Mouse (Mus musculus) midbrain, embryonic 10.5 days (tissue): ENCODE measurements around the gene E130308A19Rik. TPM values are rescaled to one million over a fixed set of nuclear protein-coding genes. Genes with fewer than 3 reads are reported as not detected.

Experiments
- DNase-seq: peaks from one replicate; pipeline ENCODE4 v3.0.0-alpha.2; 2017; ENCODE audit warnings: low spot score
- H3K27ac ChIP-seq: fragments of 300-500 bp; sonication (generic); replicated peaks from 2 replicates; pipeline ENCODE4 v1.5.1; 2016; ENCODE audit warnings: mild to moderate bottlenecking
- H3K27me3 ChIP-seq: fragments of 300-500 bp; sonication (generic); 2 replicates; pipeline ENCODE4 v1.6.1; 2016; ENCODE audit warnings: low read depth, mild to moderate bottlenecking; ENCODE audit not compliant: poor library complexity, severe bottlenecking
- H3K36me3 ChIP-seq: fragments of 300-500 bp; sonication (generic); 2 replicates; pipeline ENCODE4 v1.6.1; 2016; ENCODE audit warnings: mild to moderate bottlenecking, moderate library complexity
- H3K4me1 ChIP-seq: fragments of 300-500 bp; sonication (generic); 2 replicates; pipeline ENCODE4 v1.6.1; 2016
- H3K4me3 ChIP-seq: fragments of 300-500 bp; sonication (generic); 2 replicates; pipeline ENCODE4 v1.5.1; 2016; ENCODE audit warnings: mild to moderate bottlenecking, moderate library complexity
- H3K9me3 ChIP-seq: fragments of 300-500 bp; sonication (generic); replicated peaks from 2 replicates; pipeline ENCODE4 v1.6.1; 2016; ENCODE audit warnings: mild to moderate bottlenecking
- WGBS: fragments of 180-500 bp; shearing (Covaris S2); methylation state at CpG from one replicate; pipeline ENCODE4 v1.1.7; 2016; 5-methylcytosine and 5-hydroxymethylcytosine counted together
- polyA plus RNA-seq: library from polyadenylated mRNA; unstranded; fragments of >200 nt; fragmentation: Nextera tagmentation; extraction: Ambion mirVana; gene quantifications from 2 replicates; pipeline ENCODE4 v1.2.1, GENCODE M21; 2016

E130308A19Rik gene
- polyA plus RNA-seq, 1 experiment from 2014 or later: 51.3 TPM

DNA sequence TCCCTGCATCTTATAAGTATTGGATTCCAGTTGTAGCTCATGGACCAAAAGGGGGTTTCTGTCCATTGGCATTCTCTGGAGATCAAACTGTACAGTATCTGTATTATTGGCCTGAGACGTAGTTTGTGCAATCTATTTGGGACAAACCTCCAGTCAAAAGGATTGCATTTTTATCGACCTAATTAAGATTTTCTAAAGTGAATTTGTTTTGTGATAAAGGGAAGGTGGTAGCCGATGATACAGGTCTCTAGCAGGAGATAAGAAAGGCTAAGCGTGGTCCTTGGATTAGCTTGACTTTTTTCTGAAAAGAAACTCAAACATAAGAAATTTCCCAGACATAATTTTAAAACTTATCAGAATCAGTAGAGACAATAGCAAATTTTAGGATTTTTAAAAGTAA, 99.6 kb downstream of the E130308A19Rik start:
- H3K36me3 ChIP-seq: peaks cover 3% of the 10 kb centered on the region
- no peak overlapping the region for H3K4me3 ChIP-seq
- peaks cover 12% of the 10 kb centered on the region for H3K4me1 ChIP-seq
- WGBS: 88% methylated on average over 4 of the region's 4 CpGs
- H3K27me3 ChIP-seq: no peaks in the 10 kb centered on the region
- no peak overlapping the region for H3K27ac ChIP-seq
- no peaks in the 10 kb centered on the region for H3K9me3 ChIP-seq
- DNase-seq: no peak

GRCm38 (mm10) chr4:59726501-59726900, 100.5 kb downstream of the E130308A19Rik start:
- Histone ChIP-seq H3K4me1 (peaks cover 12% of the 10 kb centered on the region), H3K4me3 (no peak overlapping the region), H3K9me3 (no peaks in the 10 kb centered on the region), H3K36me3 (no peaks in the 10 kb centered on the region), H3K27ac (no peak overlapping the region), H3K27me3 (no peaks in the 10 kb centered on the region)
- no peak for DNase-seq
- WGBS: 95% methylated on average over 12 of the region's 12 CpGs

GRCm38 (mm10) chr4:59727187-59727877, 101.3 kb downstream of the E130308A19Rik start:
- no peak for DNase-seq
- 59% methylated on average over 5 of the region's 5 CpGs for WGBS
- Histone ChIP-seq H3K27me3 (no peaks in the 10 kb centered on the region), H3K9me3 (no peaks in the 10 kb centered on the region), H3K4me1 (peaks cover 12% of the 10 kb centered on the region), H3K36me3 (no peaks in the 10 kb centered on the region), H3K4me3 (no peak overlapping the region), H3K27ac (no peak overlapping the region)

DNA sequence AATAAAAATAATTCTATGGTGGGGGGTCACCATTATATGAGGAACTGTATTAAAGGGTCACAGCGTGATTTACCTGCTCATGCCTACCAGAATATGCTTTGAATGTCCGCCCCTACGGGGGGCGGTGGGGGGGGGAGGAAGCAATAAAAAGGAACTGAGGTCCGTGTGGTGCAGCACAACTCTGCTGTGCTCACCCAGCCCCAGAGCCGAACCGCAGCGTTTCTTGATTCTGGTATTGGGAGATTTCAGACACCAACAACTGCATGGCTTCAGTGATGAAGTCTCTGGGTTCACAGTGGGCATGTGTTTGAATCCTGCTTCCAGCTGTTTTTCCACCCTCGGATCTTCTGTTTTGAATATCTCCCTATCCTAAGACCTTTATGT, 101.9 kb downstream of the E130308A19Rik start:
- DNase-seq: no peak
- 80% methylated on average over 9 of the region's 9 CpGs for WGBS
- no peak overlapping the region for H3K27ac ChIP-seq
- peaks cover 12% of the 10 kb centered on the region for H3K4me1 ChIP-seq
- no peaks in the 10 kb centered on the region for H3K27me3 ChIP-seq
- H3K4me3 ChIP-seq: no peak overlapping the region
- no peaks in the 10 kb centered on the region for H3K36me3 ChIP-seq
- no peaks in the 10 kb centered on the region for H3K9me3 ChIP-seq

- DNase-seq: no peak
- H3K9me3 ChIP-seq: no peaks in the 10 kb centered on the region
- no peaks in the 10 kb centered on the region for H3K36me3 ChIP-seq
- no peaks in the 10 kb centered on the region for H3K27me3 ChIP-seq
- no peak overlapping the region for H3K27ac ChIP-seq
- 94% methylated on average over 2 of the region's 2 CpGs for WGBS
- peaks cover 12% of the 10 kb centered on the region for H3K4me1 ChIP-seq
- no peak overlapping the region for H3K4me3 ChIP-seq
Measured at GRCm38 (mm10) chr4:59728839-59729238, 102.8 kb downstream of the E130308A19Rik start.

- no peaks in the 10 kb centered on the region for H3K27me3 ChIP-seq
- no peak for DNase-seq
- no peak overlapping the region for H3K4me3 ChIP-seq
- H3K27ac ChIP-seq: no peak overlapping the region
- peaks cover 2% of the 10 kb centered on the region; the same call in 1 of the 2 replicates for H3K36me3 ChIP-seq
- H3K9me3 ChIP-seq: no peaks in the 10 kb centered on the region
- 90% methylated on average over 7 of the region's 7 CpGs for WGBS
- peaks cover 11% of the 10 kb centered on the region for H3K4me1 ChIP-seq
Measured at GRCm38 (mm10) chr4:59731544-59731943, 105.5 kb downstream of the E130308A19Rik start.

GRCm38 (mm10) chr4:59739321-59739720, 113.3 kb downstream of the E130308A19Rik start:
- no peak for DNase-seq
- 94% methylated on average over 4 of the region's 4 CpGs for WGBS
- Histone ChIP-seq H3K9me3 (no peaks in the 10 kb centered on the region; the same call in 1 of the 2 replicates), H3K36me3 (peaks cover 21% of the 10 kb centered on the region), H3K4me3 (no peak overlapping the region), H3K27ac (no peak overlapping the region), H3K4me1 (no peaks in the 10 kb centered on the region), H3K27me3 (no peaks in the 10 kb centered on the region)

DNA sequence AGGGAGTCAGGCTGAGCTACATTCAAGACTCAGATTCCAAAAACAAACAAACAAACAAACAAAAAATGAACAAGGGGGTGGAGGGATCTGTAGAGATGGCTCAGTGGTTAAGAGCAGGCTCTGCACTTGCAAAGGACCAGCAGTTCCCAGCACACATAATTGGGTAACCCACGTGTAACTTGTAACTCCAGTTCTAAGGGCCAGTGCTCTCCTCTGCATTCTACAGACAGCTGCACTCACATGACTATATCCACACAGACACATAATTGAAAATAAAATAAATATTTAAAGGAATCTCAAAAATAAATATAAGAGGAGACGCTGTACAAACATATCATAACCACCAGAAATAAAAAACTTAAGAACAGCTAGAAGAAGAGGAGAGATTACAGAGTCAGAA, 113.9 kb downstream of the E130308A19Rik start:
- H3K36me3 ChIP-seq: peaks cover 21% of the 10 kb centered on the region
- no peaks in the 10 kb centered on the region for H3K4me1 ChIP-seq
- WGBS: 81% methylated on average over 2 of the region's 2 CpGs
- H3K27ac ChIP-seq: no peak overlapping the region
- H3K9me3 ChIP-seq: no peaks in the 10 kb centered on the region; the same call in 1 of the 2 replicates
- no peaks in the 10 kb centered on the region for H3K27me3 ChIP-seq
- H3K4me3 ChIP-seq: no peak overlapping the region
- DNase-seq: no peak

DNA sequence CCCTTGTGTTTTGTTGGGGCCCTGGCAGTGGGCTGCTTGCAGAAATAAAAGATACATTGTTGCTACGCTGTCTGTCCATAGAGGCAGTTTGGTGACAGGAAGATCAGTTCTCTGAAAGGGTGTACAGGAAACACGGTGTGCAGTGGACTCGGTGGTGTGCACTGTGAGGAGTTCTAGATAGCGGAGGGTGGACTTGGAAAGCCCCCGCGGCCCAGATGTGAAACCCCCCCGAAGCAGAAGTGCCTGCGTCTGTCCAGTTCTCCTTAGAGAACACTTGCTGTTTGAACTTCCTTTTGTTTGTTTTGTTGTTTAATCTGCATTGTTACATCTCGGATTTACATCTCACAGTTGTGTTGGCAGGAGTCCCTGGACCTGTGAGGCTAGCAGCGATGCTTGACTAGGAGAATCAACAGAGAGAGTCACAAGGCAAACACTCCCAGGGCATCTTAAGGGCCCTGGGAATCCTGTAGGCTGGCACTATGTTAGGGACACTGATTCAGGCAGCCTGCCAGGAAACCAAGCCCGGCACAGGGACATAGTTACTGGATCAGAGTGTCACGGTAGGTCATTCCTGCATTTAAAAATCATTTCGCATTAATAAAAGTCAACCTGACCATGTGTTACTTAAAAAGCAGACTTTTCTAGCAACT, 127.6 kb downstream of the E130308A19Rik start:
- Histone ChIP-seq H3K27me3 (no peaks in the 10 kb centered on the region), H3K9me3 (no peaks in the 10 kb centered on the region), H3K36me3 (peaks cover 26% of the 10 kb centered on the region), H3K4me1 (peaks cover 7% of the 10 kb centered on the region; the same call in 1 of the 2 replicates), H3K4me3 (no peak overlapping the region), H3K27ac (no peak overlapping the region)
- WGBS: 68% methylated on average over 13 of the region's 13 CpGs
- no peak for DNase-seq

GRCm38 (mm10) chr4:59756332-59757082, 130.5 kb downstream of the E130308A19Rik start:
- WGBS: 94% methylated on average over 9 of the region's 9 CpGs
- H3K36me3 ChIP-seq: peaks cover 26% of the 10 kb centered on the region
- H3K9me3 ChIP-seq: no peaks in the 10 kb centered on the region
- H3K27me3 ChIP-seq: no peaks in the 10 kb centered on the region
- peaks cover 7% of the 10 kb centered on the region; the same call in 1 of the 2 replicates for H3K4me1 ChIP-seq
- no peak for DNase-seq
- no peak overlapping the region for H3K4me3 ChIP-seq
- H3K27ac ChIP-seq: no peak overlapping the region

DNA sequence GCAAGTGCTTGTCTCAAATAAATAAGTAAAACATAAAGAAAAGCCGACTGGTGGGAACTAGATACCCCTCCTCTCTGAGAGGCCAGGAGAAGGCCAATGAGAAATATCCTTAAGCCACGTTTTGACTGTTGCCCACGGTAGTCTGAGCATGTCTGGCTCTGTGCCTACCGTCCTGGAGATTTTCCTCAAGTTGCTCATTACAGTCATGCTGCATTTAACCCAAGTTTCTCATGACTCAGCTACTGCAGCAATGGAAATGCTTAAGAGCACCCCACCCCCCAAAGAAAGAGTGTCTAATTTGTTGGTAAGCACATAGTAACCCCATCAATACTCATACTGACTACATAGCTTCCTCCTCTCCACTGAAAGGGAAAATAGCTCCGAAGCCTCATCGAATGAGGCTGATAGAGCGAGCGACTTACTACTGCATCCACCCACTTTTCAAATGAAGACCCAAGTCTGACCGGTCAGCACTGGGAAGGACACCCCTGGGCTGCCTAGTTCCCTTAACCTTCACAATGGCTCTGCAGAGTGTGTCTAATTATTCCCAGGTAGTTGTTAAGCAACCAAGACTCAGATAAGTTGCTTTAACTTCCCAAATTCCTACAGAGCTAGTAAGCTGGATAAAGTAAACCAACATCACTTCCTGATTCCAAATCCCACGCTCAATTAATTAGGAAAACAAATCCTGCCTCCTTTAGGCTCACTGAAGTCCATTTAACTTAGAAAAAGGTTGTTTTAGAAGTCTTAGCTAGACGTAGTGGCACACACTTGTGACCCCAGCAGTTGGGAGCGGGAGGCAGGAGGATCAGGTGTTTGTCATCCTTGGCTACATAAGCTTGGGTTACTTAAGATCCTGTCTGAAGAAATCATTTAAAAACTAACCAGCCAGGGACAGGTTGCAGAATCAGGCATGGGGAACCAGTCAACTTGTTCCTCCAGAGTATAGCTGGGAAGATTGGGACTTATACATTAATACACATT, 131.7 kb downstream of the E130308A19Rik start:
- H3K27me3 ChIP-seq: no peaks in the 10 kb centered on the region
- H3K36me3 ChIP-seq: peaks cover 15% of the 10 kb centered on the region
- no peak overlapping the region for H3K27ac ChIP-seq
- no peak for DNase-seq
- WGBS: 88% methylated on average over 12 of the region's 12 CpGs
- H3K4me3 ChIP-seq: no peak overlapping the region
- no peaks in the 10 kb centered on the region for H3K9me3 ChIP-seq
- peaks cover 7% of the 10 kb centered on the region; the same call in 1 of the 2 replicates for H3K4me1 ChIP-seq

GRCm38 (mm10) chr4:59760016-59760415, 134.0 kb downstream of the E130308A19Rik start:
- H3K9me3 ChIP-seq: no peaks in the 10 kb centered on the region
- no peak for DNase-seq
- WGBS: 65% methylated on average over 4 of the region's 4 CpGs

More at GRCm38 (mm10) chr4:59760016-59760415, 134.0 kb downstream of the E130308A19Rik start:
- peaks cover 12% of the 10 kb centered on the region for H3K36me3 ChIP-seq
- no peak overlapping the region for H3K27ac ChIP-seq
- H3K4me1 ChIP-seq: peaks cover 3% of the 10 kb centered on the region
- H3K4me3 ChIP-seq: no peak overlapping the region
- no peaks in the 10 kb centered on the region for H3K27me3 ChIP-seq
